Mouse (Mus musculus): ENCODE results near the gene Mrpl16. TPM values are rescaled to one million over a fixed set of nuclear protein-coding genes. Genes with fewer than 3 reads are reported as not detected.
A peak's percentile ranks its signal among the peaks of the same experiment; 100 is the strongest.

Mrpl16 gene
- total and polyA plus RNA-seq, 3 experiments = 46.8 to 58.3 TPM; not detected in 1

- peak; percentile 56; the same call in 1 of the 2 replicates for TF ChIP-seq KAT2A (conservative IDR thresholded peaks at IDR 0.05; ENCODE audit: low read depth, low read length)
- TF ChIP-seq GATA1 (IDR thresholded peaks at IDR 0.05; ENCODE audit: low read depth, low read length) = peak; percentile 68
- no peak for TF ChIP-seq TAL1 (IDR thresholded peaks at IDR 0.05; ENCODE audit: low read length)
- peak in 1 of 2 experiments; percentile 41; a peak in 1 of 4 replicates for TF ChIP-seq EP300 (IDR thresholded peaks at IDR 0.05; ENCODE audit: low read depth in 1 of 2, low read length in 2 of 2)
Observed at GRCm38 (mm10) chr19:11770205-11770892, at the start of gene Mrpl16 (continued).

DNA sequence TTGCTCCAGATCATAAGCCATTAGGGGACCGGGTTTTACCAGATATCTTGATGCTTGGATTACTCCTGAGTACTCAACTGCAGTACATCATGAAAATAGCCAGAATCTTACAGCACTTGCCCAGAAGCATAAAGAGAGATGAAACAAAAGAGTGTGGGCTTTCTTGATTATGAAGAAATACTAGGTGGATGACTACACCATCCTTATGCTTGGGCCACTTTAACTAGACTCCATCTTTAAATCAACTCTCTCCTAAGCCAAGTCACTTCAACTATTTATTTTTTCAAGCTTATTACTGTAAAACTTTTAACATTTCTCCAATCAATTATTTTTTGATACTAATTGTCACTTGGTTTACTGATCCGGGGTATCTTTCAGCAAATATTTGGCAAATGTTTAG lies 46.3 kb upstream of the Mrpl16 start:
- DNase-seq (ENCODE audit: low read depth, low spot score) = no peak
- peaks cover 6 to 10% of the 10 kb centered on the region in 2 experiments; a peak in 2 of 4 replicates for H3K4me1 ChIP-seq (ENCODE audit: control insufficient read depth in 1 of 2, insufficient read depth in 2 of 2, low read length in 2 of 2)
- TF ChIP-seq MYB (IDR thresholded peaks at IDR 0.05; ENCODE audit: low read depth, low read length) = no peak
- no peak for TF ChIP-seq ZKSCAN1 (IDR thresholded peaks at IDR 0.05; ENCODE audit: low read depth, low read length)
- no peak for TF ChIP-seq SMC3 (IDR thresholded peaks at IDR 0.05; ENCODE audit: low read depth, low read length)
- no peak for TF ChIP-seq UBTF (IDR thresholded peaks at IDR 0.05; ENCODE audit: borderline replicate concordance, insufficient read depth, low read depth, low read length)
- no peak for TF ChIP-seq USF2 (IDR thresholded peaks at IDR 0.05; ENCODE audit: borderline replicate concordance in 1 of 2, insufficient read depth in 1 of 2, low read depth in 1 of 2, low read length in 2 of 2)
- TF ChIP-seq ETS1 (IDR thresholded peaks at IDR 0.05; ENCODE audit: low read depth, low read length) = no peak
- no peak for TF ChIP-seq JUND (IDR thresholded peaks at IDR 0.05; ENCODE audit: low read depth, low read length)
- no peak for TF ChIP-seq BHLHE40 (IDR thresholded peaks at IDR 0.05; ENCODE audit: borderline replicate concordance, low read depth, low read length)
- TF ChIP-seq NRF1 (IDR thresholded peaks at IDR 0.05; ENCODE audit: insufficient read depth, low read depth, low read length, poor library complexity, severe bottlenecking) = no peak
- no peak for TF ChIP-seq GABPA (IDR thresholded peaks at IDR 0.05; ENCODE audit: low read depth, low read length)
- TF ChIP-seq HCFC1 (IDR thresholded peaks at IDR 0.05; ENCODE audit: low read depth, low read length) = no peak
- no peak for TF ChIP-seq CHD2 (IDR thresholded peaks at IDR 0.05; ENCODE audit: low read length)
- no peak for TF ChIP-seq TCF12 (IDR thresholded peaks at IDR 0.05; ENCODE audit: low read depth, low read length)
- no peak for TF ChIP-seq TAL1 (IDR thresholded peaks at IDR 0.05; ENCODE audit: low read length)
- no peak for TF ChIP-seq E2F4 (IDR thresholded peaks at IDR 0.05; ENCODE audit: borderline replicate concordance, low read depth, low read length)
- TF ChIP-seq KAT2A (conservative IDR thresholded peaks at IDR 0.05; ENCODE audit: low read depth, low read length) = no peak
- TF ChIP-seq RAD21 (IDR thresholded peaks at IDR 0.05; ENCODE audit: low read depth, low read length) = no peak

More for the DNA sequence above, 46.3 kb upstream of the Mrpl16 start:
- no peaks in the 10 kb centered on the region for H3K79me2 ChIP-seq (ENCODE audit: control insufficient read depth, insufficient read depth, low read length, poor library complexity)
- H3K9me3 ChIP-seq (replicated peaks; ENCODE audit: insufficient read depth, low read length) = no peaks in the 10 kb centered on the region
- H3K27me3 ChIP-seq (ENCODE audit: control insufficient read depth in 1 of 2, insufficient read depth in 2 of 2, low read length in 2 of 2) = no peaks in the 10 kb centered on the region; a peak in 2 of 4 replicates
- no peak overlapping the region for H3K27ac ChIP-seq (ENCODE audit: control insufficient read depth, low read depth, low read length)
- H3K4me3 ChIP-seq (ENCODE audit: control insufficient read depth in 1 of 2, insufficient read depth in 1 of 2, low read depth in 2 of 2, low read length in 2 of 2) = no peak overlapping the region
- peaks cover 0 to 6% of the 10 kb centered on the region in 2 experiments; a peak in 1 of 4 replicates for H3K36me3 ChIP-seq (ENCODE audit: control insufficient read depth in 1 of 2, insufficient read depth in 2 of 2, low read length in 2 of 2)
- H3K9ac ChIP-seq (ENCODE audit: control insufficient read depth, low read depth, low read length, poor library complexity, severe bottlenecking) = no peak overlapping the region
